Mouse (Mus musculus): ENCODE data around the gene Parp2.
"Not testable (repeated sequence)": the region's sequence is repeated elsewhere in the genome, so short reads cannot be mapped to it uniquely, and the experiment has no call there.

Gene Parp2

GRCm38 (mm10) chr14:50833964-50834363 lies 26.3 kb downstream of the Parp2 start:
- peak; percentile 67 to 68 for DNase-seq

GRCm38 (mm10) chr14:50834435-50834834 lies 26.8 kb downstream of the Parp2 start:
- DNase-seq, result peak in 1 of 2 experiments; percentile 25

- peak in 1 of 2 experiments; percentile 25 for DNase-seq
Measured at GRCm38 (mm10) chr14:50837236-50837635, 29.6 kb downstream of the Parp2 start.

GRCm38 (mm10) chr14:50855788-50856187 lies 48.1 kb downstream of the Parp2 start:
- no peak for DNase-seq

GRCm38 (mm10) chr14:50862641-50863040 lies 55.0 kb downstream of the Parp2 start:
- no peak for DNase-seq

GRCm38 (mm10) chr14:50865005-50865404 lies 57.4 kb downstream of the Parp2 start:
- not testable (repeated sequence) for DNase-seq

GRCm38 (mm10) chr14:50866966-50867365 lies 59.3 kb downstream of the Parp2 start:
- no peak for DNase-seq

GRCm38 (mm10) chr14:50868211-50868610 lies 60.6 kb downstream of the Parp2 start:
- no peak for DNase-seq

GRCm38 (mm10) chr14:50868656-50869055 lies 61.0 kb downstream of the Parp2 start:
- DNase-seq, result no peak

- DNase-seq, result peak; percentile 83 to 84
Measured at GRCm38 (mm10) chr14:50869889-50870804, 62.5 kb downstream of the Parp2 start, which contains the start of gene Tep1. Tep1 (minus strand) TSS chr14:50870560.

GRCm38 (mm10) chr14:50870805-50871143 lies 63.1 kb downstream of the Parp2 start:
- peak; percentile 39 to 52 for DNase-seq
